Mouse (Mus musculus): Measurements from ENCODE around the gene Arpc1a.
"Not testable (repeated sequence)": the region's sequence is repeated elsewhere in the genome, so short reads cannot be mapped to it uniquely, and the experiment has no call there.

Gene Arpc1a

DNA sequence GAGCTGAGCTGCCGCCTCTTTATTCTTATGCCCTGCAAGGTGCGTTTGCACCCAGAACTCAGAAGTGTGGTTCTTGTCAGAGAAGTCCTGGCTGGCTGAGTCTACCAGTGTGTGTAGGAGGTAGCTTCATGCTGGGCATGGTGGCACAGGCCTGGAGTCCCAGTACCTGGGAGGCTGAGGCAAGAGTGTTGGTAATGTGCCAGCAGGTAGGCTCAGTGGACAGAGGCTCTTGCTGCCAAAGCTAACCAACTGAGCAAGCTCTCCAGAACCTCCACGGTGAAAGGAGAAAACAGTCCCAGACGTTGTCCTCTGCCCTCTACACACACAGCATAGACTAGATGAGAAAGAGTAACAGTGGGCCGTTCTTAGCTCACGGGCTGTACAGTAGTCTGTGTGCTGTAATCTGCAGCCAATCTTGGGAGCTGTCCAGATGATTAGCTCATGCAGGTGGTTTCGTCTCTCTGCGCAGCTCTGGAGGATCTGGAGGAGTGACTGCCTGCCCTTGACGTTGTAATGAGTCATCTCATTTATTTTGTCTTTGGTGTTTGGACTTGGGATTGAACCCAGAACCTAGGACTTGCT, 22.2 kb downstream of the Arpc1a start:
- no peak for DNase-seq

- DNase-seq, result no peak
Measured at GRCm38 (mm10) chr5:145110401-145110800, 26.8 kb downstream of the Arpc1a start.

- no peak for DNase-seq
Measured at GRCm38 (mm10) chr5:145112566-145112965, 28.9 kb downstream of the Arpc1a start.

GRCm38 (mm10) chr5:145113416-145113815, 29.8 kb downstream of the Arpc1a start:
- DNase-seq, result no peak

DNA sequence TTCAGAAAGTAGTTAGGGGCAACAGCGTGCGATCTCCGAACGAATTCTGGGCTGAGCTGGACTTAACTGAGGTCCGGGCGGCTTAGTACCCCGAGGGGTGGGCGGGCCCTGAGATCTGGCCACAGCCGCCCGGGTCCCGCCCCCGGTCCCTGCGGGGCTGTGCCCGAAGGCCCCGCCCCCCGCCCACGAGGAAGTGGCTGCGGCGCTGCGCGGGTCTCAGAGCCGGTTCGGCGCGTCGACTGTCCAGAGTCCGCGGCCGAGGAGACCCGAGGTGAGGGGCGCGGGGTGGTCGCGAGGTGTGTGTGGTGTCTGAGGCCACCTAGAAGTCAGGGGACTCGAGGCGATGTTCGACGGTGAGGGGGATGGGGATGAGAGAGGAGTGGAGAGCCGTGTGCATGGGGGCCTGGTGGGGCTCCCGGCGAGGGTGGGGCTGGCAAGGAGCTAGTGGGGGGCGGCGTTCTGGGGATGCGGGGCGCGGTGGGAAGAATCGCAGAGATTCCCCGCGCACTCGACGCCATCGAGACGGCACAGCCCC, 30.5 kb downstream of the Arpc1a start, which contains the start of gene Arpc1b:
Gene Arpc1b (plus strand): TSS at position 145 of the 535 bp plus-strand sequence.
- DNase-seq, result peak; percentile 74 to 79

DNA sequence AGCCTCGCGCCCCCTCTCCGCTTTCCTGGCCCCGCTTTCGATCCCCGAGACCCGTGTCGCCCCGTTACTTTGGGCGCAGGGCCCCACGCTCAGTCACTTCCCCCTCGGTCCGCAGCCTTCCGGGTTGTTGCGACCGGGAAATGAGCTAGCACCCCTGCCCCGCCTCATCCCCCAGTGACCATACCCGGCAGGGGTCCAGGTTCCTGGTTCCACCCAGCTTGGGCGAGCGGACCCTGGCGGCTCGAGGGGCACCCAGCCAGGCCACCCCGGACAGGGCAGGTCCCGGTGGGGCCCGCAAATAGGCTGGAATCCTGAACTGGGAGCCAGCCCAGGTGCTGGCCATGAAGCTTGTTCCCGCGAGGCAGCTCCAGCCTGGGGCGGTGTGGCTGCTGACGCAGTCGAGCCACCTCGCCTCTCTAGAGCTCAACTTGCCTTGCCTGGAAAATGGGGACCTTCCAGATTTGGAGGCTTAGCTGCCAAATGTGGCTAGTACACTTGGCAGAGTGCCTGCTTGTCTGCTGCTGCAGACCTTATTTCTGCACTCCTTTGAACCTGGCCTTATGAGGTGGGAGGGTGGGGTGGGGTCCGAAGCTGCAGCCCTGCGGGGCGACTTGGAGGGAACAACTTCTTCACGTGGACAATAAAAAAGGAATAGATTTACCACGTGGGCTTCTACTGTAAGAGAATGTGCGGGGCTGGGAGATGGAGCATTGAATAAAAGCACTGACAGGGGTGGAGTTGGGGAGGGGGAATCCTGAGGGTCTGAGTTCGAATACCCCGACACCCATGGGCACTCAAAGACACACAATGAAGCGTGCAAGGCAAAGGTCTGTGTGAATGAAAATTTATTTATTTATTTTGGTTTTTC, 31.2 kb downstream of the Arpc1a start:
- peak; percentile 70 to 71 for DNase-seq

DNA sequence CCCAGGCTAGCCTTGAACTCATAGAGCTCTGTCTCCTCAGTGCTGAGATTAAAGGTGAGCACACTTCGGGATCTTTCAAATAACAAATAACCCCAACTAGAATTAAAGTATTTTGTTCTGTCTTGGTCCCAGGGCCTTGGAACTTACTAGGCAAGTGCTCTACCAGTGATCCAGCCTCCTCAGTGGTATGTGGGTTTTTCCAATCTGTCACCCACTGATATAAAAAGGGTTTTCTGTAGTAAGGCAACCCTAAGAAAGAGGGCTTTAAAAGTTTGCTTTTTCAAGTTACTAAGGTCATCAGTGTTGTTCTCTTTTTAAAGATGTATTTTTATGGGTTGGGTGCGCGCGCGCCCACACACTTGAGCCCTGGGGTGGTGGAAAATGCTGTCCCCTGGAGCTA, 32.1 kb downstream of the Arpc1a start:
- no peak for DNase-seq

DNA sequence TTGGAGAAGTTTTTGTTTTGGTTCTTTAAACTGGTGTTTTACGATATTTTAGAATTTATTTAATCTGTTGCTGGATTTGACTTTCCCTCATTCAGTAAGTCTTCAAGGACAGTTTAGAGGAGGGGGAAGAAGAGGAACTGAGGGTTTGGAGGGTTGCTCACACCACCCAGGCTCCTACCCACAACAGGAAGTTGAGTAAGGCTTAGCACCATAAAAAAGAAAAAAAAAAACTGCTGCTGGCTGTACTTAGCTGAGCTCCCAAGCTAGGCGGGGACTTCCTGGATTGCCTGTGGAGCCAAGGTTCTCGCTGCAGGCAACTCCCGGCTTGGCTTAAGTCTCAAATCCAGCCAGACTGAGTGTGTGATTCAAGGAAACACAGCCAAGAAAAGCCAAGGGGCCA, 32.7 kb downstream of the Arpc1a start:
- DNase-seq, result peak; percentile 55 to 57

DNA sequence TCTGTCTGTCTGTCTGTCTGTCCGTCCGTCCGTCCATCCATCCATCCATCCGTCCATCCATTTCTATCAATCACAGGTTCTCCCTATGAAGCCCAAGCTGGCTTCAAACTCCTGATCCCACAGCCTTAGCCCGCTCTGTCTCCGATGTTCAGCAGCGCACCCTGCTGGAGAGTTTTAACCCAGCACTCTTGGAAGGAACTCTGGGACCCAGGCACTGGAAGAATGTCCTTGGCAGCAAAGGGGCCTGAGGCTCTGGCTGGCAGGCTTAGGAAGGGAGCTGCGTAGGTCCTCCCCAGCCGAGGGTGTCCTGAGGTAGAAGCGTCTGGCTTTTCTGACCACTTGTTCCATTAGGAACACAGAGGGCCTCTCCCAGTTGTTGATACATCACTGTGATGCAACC, 33.3 kb downstream of the Arpc1a start:
- peak; percentile 67 for DNase-seq

DNA sequence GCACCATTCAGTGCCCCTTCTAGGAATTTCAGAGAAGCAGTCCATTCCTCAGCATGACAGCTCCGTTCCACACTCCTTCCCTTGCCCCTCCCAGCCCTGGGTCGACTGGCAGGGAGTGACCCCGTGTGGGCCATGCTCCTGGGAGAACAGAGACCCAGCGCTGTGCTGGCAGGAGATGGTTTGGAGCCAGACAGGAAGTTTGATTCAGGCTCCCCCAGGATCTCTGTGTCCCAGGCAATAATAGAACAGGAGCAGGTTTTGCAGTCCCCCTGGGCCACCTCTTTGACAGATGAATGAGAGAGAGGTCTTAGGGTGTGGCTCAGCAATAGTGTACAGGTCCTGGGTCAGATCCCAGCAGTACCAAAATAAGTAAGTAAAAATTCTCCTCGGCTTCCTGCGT, 34.4 kb downstream of the Arpc1a start:
- no peak for DNase-seq

- no peak for DNase-seq
Measured at GRCm38 (mm10) chr5:145118461-145118860, 34.8 kb downstream of the Arpc1a start.

DNA sequence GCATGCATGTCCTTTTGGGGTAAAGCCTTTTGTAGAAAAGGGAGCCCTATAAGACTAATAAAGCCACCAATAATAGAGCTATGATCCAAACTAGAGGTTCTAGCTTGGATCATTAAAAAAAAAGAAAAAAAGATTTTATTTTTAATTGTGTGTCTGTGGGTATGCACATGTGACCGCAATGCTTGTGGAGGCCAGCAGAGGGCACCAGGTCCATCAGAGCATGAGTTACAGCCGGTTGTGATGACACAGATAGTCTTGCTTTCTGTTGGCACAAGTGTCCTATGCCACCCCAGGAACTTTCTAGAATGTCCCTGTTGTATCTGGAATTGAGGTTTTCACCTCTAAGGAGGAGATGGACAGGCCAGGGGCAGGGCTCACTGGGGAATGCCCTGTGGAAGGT, 35.8 kb downstream of the Arpc1a start:
- DNase-seq, result peak; percentile 62 to 64

DNA sequence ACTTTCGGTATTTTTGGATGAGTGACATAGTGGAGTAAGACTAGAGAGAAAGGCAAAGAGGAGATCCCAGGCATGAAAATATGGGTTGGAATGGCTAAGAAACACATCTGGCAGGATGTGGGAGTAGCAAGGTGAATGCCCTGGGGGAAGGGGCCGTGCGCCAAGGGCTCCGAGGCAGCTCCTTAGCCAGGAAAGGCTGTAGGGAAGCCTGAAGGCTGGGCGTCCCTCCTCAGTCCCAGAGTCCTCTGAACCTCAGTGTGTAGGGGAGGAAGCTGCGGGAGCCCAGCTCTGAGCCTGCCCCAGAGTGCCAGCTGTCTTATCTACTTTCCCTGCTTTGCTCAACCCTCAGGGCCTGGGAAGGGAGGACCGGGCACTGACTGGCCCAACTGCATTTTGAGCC, 37.3 kb downstream of the Arpc1a start:
- no peak for DNase-seq

GRCm38 (mm10) chr5:145123396-145123795, 39.8 kb downstream of the Arpc1a start:
- no peak for DNase-seq

DNA sequence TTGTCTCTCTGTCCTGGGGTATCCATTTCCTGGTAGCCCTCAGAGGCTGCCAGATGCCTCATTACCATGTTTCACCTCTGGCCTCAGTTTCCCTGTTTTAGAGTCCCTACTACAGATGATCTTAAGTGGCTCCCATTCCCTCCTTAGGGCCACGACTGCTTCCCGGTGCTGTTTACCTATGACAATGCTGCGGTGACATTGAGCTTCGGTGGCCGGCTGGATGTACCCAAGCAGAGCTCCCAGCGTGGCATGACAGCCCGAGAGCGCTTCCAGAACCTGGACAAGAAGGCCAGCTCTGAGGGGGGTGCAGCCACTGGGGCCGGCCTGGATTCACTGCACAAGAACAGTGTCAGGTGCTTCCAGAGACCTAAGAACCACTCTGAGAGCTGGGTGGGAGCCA, 43.0 kb downstream of the Arpc1a start:
- no peak for DNase-seq

DNA sequence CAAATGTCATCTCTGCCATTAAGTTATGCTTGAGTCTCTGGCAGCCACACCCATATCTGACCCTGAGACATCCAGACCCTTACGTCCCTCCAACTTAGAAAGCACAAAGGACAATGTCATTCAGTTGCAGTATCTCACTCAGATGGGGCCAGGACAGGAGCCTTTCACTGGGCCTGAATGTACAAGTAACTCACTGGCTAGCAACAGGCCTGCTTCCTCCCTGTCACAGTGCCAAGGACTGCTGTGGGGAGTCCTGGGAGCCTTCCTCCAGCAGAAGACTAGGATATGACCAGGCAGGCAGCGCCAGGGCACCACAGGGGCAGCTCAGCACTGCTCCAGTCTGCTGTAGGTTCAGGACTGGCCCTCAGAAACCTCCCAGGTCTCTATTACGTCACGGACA, 45.5 kb downstream of the Arpc1a start:
- DNase-seq, result no peak

DNA sequence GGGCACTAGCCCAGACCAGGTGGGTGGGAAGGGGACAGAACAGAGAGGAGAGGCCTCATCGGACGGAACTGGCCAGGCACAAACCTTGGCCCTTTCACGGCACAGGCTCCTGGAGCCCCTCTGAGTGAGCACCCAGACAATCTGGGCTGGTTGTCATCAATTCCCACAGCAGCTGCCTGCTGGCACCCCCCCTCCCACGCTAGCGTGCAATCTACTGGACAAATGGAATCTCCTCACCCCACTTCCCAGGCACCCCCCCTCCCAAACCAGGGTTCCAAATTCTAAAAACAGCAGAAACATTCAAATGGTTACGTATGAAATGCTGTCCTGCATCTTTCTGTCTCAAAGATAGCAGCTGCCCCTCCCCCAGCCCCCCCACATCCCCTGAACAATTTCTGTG, 46.1 kb downstream of the Arpc1a start:
- not testable (repeated sequence) for DNase-seq

DNA sequence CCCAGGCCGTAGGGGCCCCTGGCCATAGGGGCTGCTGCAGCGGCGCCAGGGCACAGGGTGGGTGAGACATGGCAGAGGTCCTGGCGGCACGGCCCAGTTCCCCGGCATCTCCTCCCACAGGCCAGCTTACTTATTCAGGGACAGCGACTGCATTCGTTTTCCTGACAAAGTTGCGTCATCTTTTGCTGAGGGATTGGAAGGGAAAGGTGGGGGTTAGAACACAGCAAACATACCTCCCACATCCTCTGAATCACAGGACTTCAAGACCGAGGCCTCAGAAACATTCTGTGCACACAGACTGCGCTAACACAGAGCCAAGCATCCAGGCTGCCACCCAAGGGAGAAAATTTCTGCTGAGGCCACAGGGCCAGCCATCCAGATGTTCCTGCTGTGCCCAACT, 46.6 kb downstream of the Arpc1a start:
- no peak for DNase-seq

DNA sequence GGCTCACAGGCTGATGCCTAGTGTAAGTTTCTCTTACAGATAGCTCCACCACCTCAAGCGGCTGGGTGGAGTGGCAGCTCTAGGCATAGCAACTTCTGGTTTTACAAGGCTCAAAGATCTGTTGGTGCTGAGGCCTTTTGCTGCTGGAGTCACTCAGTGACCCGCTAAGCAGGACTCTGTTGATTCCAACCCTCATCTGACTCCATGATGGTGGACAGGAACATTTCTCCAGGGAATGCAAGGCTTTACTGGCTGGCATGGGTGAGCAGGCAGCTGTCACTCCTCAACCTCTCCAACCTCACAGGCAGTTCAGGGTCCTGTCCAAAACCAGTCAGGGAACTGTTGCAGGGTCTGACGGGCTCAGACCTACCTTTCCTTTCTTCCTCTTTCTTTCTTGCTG, 47.4 kb downstream of the Arpc1a start:
- no peak for DNase-seq

DNA sequence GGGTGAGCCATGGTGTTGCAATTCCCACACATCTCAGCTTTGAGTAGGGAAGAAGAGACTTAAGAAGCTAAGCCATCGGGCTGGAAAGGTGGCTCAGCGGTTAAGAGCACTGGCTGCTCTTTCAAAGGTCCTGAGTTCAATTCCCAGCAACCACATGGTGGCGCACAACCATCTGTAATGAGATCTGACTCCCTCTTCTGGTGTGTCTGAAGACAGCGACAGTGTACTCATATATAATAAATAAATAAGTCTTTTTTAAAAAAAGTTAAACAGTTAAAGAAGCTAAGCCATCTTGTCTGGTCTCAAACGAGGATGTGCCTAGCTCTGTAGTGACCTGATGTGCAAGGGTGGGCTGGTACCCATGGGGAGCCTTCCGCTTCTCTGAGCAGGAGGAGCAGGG, 49.6 kb downstream of the Arpc1a start:
- not testable (repeated sequence) for DNase-seq

DNA sequence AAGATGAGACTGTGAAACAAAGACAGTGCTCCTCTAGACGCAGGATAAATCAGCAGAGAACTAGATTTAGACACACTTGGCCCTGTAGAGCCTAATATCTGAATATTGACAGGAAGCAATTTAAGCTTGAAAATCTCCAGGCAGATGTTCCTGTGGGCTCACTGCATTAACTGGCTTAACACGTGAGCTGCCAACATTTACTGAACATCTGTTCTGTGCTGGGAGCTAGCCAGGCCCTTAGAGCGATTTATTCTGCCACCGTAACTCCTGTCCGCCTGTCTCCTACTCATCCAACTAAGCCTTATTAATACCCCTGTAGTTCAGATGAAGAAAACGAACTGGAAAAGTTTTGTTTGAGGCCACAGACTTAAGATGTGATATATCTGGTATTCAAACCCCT, 55.2 kb downstream of the Arpc1a start:
- no peak for DNase-seq

GRCm38 (mm10) chr5:145139571-145140519, 56.2 kb downstream of the Arpc1a start, which contains the start of the genes Pdap1 and Bud31:
TSS of gene Pdap1 (minus strand) at chr5:145140238.
TSS of gene Bud31 (plus strand) at chr5:145140362.
- DNase-seq, result peak; percentile 96

DNA sequence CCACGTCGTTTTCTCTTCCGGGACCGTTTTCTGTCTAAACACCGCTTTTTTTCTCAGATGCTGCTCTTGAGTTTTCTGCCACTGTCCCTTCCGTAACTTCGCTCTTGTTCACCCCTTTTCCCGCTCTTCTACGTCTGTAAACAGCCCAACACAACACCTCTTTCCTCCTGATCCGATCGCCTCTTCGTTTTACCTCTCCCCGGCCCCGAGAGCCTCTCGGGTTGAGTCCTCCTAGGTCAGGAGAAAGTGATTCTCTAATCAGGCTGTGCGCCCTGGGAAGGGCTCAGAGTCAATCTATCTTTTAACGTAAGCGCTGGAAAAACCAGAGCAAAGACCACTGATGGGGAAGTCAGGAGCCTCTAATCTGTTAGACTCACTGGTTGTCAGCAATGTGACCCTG, 57.0 kb downstream of the Arpc1a start:
- DNase-seq, result peak; percentile 25 to 29

Measured in B cell, adult 2 months (primary cell).